Mouse (Mus musculus): ENCODE data around the gene Ano9.

Ano9 gene

DNA sequence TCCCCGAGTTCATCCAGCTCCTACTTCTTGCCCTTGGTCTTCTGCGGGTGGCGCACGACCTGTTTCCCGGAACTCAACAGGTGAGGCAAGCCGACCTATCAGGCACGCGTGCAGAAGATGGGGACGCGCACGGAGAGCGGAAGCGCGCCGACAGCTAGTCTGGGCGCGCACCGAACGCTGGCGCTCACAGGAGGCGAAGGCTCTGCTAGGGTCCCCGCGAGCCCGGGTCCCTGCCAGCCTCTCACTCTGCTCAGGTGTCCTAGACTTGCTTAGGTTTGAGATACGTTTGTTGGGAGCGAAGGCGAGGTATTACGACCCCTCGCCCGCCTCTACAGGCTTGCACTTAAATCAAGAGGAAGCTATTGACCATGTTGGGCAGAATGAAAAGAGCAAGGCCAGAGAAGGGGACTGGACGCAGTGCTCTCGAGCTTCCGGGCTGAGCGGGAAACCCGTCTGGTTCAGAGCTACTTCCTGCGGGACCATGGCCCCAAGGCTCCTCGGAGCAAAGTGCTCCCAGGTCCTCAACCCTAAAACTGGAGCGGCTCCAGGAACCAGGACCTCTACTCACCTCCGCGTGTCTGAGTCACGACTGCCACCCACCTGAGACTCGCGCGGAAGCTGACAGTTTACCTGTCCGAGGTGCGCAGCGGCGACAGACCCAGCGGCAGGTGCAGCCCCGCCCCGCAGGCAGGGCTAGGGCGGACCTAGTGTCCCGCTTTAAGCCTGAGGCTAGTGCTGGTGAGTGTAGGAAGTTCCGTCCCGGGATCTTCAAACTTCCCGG lies 17.5 kb downstream of the Ano9 start, which contains the start of gene Sigirr:
Sigirr (minus strand) TSS at position 662 of the 781 bp plus-strand sequence.
- peak; percentile 80 for DNase-seq (ENCODE audit: low read depth, low spot score)

DNA sequence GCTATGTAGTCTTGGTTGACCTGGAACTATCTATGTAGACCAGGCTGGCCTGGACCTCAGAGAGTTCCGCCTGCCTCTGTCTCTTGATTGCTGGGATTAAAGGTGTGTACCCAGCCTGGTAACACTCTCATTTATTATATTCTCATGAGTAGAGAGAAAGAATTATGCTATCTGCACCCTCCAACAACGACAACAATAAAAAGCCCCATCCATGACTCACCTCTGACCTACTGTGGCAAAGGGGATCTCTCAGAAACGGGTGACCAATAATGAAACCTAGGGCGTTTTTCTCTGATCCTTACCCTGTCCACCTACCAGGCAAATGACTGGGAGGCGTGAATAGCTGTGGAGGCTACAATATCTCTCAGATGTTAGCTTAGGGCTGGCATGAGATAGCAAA lies 20.4 kb downstream of the Ano9 start:
- peak; percentile 59 for DNase-seq (ENCODE audit: low read depth, low spot score)

DNA sequence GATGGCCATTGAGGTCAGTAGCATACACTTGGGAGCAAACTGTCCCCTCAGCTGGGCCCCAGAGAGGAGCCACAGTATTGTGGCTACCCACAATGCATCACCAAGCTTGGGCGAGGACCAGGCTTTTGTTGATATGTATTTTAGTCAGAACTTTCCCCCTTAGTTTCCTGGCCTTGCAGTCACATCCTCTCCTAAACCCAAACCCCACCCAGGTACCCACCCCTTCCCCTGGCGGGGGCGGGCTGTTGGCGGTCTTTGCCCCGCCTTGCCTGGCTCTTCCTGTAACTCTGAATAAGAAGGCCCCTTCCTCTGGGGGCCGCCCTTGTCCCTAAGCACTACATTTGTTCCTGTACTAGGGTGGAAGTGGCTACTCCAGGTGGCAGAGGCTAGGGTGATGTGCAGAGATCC lies 21.0 kb downstream of the Ano9 start:
- peak; percentile 94 for DNase-seq (ENCODE audit: low read depth, low spot score)

DNA sequence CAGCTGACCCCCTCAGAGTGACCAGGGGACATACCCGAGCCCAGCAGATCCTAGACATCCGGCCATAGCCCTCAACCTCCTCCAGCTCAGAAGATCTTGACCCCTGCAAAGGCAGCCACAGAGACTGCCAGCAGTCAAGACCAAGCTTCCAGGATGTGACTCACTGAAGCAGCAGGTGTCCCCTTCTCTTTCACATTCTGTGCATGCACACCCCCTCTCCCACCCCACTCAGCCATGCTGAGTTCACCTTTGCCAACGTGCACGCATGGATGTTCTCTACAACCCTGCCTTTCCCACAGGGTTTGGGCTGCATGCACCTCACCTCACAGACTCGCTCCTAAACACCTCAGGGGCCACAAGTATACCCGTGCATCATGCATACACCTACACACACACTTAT lies 21.6 kb downstream of the Ano9 start:
- peak; percentile 65 for DNase-seq (ENCODE audit: low read depth, low spot score)

DNA sequence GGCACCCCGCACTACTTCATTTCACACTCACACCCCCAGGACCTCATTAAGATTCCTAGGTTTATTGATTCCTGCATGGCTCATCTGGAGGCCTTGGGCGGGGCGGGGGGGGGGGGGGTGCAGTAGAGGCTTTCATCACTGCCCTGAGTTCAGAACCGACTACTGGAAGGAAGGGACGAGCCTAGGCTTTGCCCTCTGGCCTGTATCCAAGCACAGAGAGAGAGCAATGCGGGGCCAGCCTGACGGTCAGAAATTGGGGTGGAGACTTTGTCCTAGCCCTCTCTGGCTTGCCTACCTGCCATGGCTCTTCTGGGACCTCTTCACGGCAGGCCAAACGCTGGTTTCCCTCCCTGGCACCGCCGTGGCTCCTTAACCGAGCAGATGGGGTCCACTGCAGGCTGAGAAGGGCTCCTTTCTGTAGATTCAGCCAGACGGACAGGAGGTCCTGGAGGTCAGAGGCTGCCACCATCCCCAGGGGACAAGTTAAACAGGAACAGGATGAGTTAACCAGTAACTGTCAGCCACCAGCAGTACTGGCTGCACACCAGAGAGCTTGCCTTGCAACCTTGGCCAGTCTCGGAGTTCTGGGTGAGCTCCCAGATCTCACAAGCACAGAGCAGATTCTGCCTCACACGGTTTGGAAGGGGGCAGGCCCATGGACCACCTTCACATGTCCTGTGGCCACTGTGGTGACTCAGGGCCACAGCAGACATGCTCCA lies 23.0 kb downstream of the Ano9 start:
- no peak for DNase-seq (ENCODE audit: low read depth, low spot score)

DNA sequence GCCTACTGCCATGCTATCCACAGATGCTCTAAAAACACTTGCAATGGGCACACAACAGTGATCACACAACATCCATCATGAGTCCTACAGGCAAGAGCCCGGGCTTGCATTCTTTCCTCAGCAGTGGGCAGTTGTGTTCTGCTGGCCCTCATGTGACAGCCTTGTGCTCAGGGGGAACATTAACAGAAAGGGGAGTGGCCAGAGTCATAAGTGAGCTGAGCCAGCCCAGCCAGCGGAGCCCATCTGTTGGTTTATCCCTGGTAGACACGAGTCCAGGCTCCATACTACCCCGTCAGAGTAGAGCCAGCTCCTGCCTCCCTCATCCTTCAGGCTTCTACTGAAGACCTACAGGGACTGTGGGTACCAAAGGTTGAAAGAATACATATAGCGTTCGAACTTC lies 23.7 kb downstream of the Ano9 start:
- no peak for DNase-seq (ENCODE audit: low read depth, low spot score)

DNA sequence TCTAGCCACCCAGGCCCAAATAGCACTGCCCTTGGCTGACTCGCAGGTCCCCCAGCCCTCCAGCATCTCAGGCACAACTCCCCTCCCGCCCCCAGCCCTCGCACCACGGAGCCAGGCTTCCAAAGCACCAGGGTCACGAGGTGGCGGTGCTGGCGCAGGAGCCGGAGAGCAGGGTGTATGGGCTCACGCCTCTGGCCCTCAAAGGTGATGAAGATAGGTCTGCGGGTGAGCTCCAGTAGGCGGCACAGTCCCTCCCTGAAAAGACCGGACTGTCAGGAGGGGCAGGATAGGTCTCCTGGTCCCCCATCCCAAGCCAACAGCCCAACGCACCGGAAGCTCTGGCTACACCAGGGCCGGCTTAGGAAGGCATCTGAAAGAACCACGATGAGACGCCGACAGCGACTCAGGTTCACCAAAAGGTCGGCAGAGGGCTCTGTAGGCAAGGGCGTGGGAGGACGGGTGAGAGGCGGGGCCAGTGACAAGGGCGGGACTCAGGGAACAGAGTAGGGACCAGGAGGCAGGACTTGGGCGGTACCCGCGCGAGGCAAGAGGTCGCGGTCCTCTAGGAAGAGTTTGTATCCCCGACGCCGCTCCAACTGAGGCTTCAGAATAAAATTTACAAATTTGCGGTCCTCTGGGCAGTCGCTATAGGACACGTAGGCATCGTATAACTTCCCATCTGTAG lies 25.4 kb downstream of the Ano9 start:
- peak; percentile 87 for DNase-seq (ENCODE audit: low read depth, low spot score)

DNA sequence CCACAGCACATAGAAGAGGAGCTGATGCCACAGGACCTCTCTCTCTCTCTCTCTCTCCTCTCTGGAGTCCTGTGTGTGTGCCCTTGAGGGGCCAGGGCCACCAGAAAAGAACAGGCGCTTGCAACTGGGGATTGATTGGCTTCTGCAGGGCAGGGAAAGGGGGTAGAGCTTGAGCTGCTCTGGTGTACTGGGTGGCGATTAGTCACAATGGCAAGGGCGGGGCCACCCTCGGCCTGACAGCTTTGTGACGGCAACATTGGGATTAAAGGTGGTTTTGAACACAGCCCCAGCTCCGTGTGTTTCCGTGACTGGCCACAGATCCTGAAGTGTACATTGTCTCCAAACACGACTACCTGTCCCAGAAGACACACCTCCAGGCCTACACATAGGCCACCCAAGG lies 27.4 kb downstream of the Ano9 start:
- no peak for DNase-seq (ENCODE audit: low read depth, low spot score)

DNA sequence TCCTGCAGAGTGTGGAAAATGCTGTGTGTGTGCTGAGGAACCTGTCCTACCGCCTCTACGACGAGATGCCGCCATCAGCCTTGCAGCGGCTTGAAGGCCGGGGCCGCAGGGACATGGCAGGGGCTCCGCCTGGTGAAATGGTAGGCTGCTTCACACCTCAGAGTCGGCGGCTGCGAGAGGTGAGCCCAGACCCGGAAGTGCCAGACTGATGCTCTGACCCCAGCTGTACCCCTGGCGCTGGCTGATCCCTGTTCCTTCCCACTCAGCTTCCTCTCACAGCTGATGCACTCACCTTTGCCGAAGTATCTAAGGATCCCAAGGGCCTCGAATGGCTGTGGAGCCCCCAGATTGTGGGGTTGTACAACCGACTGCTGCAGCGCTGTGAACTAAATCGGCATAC lies 29.1 kb downstream of the Ano9 start:
- DNase-seq (ENCODE audit: low read depth, low spot score), result peak; percentile 55

DNA sequence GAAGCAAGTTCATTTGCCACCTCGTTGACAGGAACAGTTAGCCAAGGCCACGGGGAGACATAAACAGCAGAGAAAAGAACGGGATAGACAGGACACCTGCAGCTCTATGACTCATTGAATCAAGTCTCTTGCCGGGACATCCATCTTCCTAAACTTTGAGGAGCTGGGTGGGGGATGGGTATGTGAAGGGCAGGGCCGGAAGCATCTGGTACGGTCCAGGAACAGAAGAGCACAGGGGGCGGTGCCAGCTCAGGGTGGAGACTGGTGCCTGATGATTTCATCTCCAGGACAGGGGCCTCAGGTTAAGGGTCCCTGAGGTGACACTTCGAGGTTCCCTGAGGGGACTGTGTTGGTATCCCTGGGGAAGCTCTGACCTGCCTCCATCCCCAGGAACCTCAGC lies 29.7 kb downstream of the Ano9 start:
- DNase-seq (ENCODE audit: low read depth, low spot score), result peak; percentile 70

DNA sequence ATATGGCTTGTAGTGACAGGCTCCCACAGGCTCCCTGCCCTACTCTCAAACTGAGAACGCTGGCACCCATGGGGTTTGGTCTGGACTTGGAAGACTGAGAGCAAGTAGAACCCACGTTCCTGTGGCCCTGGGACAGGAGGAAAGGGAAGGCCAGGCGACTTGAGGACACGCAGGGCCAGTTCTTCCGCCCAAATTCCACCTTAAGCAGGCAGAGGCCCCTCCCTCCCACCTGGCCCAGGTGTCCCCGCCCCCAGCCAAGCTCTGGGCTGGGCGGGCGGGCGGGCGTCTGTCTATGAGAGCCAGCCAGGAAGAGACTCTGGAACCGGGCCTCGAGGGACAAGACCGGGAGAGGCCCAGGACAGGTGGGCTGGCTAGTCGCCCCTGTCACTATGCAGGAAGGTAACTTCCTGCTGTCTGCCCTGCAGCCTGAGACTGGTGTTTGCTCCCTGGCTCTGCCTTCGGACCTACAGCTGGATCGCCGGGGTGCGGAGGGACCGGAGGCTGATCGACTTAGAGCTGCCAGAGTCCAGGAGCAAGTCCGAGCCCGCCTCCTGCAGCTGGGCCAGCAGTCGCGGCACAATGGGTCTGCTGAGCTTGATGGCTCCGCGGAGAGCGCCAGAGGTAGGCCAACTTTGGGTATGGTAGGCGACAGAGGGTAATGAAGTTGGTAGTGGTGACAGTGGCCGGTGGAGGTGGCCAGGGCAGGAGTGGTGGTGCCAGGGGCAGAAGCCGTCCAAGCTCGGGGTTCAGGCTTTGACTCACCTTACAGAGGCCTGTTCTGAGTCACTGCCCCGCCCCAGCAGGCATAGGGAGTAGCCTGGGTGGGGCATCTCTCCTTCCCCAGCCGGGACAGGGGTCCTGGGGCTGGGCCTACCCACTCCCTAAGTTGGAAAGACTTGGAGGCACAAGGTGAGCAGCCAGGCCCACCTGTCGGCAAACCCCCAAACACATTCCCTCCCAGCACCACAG lies 37.8 kb downstream of the Ano9 start:
- DNase-seq (ENCODE audit: low read depth, low spot score), result no peak

DNA sequence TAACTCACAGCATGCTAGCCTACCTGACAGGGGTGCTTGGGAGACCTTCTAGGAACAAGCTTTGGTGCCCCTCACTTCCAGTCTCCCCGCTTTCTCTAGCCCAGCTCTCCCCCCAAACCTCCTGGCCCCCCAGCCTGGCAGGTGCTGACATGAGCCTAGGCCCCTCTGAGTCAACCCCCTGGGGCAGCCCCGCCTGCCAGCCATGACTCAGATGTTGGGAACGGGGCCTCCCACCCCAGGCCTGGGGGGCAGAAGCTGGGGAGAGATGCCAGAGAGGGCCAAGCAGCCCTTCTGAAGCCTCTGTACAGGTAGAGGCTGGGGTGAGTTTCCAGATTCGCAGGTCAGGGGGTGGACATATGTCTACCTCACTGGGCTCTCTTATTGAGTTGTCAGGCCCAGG lies 38.7 kb downstream of the Ano9 start:
- DNase-seq (ENCODE audit: low read depth, low spot score), result no peak

DNA sequence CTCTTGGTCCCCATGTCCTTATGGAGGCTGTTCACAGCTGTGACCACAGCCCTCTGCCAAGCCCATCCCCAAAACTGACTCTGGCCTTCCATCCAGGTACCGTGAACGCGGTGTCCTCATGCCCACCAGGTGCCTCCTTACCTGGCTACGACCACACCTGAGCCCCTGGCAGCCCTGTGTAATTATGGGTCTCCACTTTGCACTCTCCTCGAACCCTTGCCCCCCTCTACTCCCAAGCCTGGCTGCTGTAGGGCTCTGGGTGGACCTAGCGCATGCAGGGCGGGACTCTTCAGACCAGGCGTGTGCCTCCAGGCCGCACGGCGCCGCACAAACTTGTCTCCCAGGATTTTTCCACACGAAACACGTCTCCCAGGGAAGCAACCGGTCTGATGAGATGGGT lies 39.8 kb downstream of the Ano9 start, which contains the start of gene Pkp3:
Pkp3 (plus strand) TSS at position 378 of the 400 bp plus-strand sequence.
- no peak for DNase-seq (ENCODE audit: low read depth, low spot score)

DNA sequence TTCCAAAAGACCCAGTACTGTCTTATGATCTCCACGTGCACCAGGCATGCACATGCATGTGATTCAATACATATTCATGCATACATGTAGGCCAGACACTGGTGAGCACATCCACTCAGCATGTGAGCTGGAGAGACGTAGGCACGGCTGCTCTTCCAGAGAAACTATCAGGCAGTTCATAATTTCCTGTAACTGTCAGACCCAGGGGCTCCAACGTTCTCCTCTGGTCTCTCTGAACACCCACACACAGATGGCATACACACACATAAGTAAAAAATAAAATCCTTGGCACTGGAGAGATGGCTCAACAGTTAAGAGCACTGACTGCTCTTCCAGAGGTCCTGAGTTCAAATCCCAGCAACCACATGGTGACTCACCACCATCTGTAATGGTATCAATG lies 43.8 kb downstream of the Ano9 start:
- DNase-seq (ENCODE audit: low read depth, low spot score), result no peak

DNA sequence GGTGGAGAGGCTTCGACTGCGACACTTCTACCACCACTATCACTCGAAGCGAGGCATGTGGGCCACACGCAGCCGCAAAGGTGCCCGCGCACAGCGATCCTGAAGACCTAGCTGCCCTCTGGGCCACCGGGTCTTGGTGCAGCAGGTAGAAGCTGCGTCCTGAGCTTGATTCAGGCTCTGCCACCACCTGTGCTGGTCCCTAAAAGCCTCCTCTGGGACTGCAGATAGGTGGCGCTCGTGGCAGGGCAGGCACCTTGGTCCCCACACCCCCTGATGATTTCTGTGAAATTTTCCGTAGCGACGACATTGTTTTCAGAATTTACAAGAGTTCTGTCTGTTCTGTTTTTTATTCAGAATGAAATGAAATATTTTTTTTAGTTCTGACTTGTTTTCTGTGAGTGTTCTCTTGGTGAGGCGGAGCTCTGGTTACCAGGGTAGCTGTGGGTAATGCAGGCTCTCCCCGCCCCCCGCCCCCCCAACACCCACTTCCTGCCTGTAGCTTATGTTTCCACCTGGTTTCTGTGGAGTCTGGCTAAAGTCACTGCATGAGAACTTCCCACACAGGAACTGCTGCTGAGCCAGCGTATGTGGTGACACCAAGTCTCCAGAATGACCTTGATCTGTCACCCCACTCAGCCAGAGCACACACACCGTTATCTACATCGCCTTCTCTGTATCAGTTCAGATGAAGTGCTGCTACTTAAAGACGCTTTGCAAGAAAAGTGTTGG lies 45.4 kb downstream of the Ano9 start:
- peak; percentile 94 for DNase-seq (ENCODE audit: low read depth, low spot score)

DNA sequence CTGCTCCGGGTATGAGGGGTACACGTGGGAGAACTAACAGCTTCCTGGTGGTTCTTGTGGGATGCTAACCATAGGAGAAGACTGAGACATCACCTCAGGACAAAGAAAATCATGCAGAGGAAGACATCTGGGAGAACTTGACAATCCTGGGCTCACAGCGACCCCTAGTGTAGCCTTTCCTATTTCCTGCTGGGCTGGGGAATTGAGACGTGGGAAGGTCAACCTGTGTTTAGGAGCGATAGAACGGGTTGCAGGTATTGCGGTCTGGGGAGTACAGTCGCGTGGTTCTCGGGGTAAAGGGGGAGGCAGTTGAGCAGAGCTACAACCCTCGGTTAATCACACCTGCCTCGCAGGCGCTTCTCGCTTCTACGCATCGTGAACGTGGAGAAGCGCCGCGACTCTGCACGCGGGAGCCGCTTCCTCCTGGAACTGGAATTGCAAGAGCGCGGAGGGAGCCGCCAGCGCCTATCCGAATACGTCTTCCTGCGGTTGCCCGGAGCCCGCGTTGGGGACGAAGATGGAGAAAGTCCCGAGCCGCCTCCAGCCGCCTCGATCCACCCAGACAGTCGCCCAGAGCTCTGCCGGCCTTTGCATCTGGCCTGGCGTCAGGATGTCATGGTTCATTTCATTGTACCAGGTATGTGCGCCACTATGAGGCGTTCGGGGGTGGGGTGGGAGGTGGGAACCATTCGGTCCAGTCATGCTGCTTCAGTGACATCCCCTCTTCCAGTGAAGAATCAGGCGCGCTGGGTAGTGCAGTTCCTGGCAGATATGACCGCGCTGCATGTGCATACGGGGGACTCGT lies 47.3 kb downstream of the Ano9 start:
- DNase-seq (ENCODE audit: low read depth, low spot score), result peak; percentile 70

DNA sequence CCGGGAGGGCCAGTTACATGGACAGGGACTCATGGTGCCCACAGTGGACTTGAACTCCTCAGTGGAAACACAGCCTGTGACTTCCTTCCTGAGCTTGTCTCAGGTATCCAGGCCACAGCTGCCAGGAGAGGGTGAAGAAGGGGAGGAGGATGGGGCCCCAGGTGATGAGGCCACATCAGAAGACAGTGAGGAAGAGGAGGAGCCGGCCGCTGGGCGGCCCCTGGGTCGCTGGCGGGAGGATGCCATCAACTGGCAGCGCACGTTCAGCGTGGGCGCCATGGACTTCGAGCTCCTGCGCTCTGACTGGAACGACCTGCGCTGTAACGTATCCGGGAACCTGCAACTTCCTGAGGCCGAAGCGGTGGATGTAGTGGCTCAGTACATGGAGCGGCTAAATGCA lies 49.3 kb downstream of the Ano9 start:
- DNase-seq (ENCODE audit: low read depth, low spot score), result peak; percentile 22

DNA sequence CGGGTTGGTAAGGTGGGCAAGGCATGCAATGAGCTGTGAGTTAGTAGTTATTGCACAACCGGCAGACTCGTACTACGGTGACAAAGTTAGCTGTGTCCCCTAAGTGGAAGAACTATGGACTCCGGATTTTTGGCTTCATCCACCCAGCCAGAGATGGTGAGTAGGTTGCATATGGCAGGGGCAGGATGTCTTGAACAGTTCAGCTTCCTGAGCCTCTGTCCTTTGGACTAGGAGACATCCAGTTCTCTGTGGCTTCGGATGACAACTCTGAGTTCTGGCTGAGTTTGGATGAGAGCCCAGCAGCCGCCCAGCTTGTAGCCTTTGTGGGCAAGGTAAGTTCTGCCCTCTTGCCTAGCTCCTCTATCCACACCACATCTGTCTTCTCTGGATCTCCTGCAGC lies 53.0 kb downstream of the Ano9 start:
- DNase-seq (ENCODE audit: low read depth, low spot score), result no peak

DNA sequence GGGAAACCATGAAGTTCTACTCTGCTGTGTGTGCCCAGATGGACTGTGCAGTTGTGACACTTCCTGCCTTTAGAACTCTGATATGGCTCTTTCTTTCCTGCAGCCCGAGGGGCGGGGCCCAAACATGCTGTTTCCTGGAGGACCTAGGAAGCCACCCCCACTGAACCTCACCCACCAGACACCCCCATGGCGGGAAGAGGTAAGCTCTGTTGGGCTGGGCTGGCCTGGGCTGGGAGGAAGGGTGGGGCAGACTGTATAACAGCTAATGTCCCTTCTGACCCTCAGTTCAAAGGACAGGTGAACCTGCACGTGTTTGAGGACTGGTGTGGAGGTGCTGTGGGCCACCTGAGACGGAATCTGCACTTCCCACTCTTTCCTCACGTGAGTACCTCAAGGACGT lies 53.4 kb downstream of the Ano9 start:
- DNase-seq (ENCODE audit: low read depth, low spot score), result peak; percentile 63

DNA sequence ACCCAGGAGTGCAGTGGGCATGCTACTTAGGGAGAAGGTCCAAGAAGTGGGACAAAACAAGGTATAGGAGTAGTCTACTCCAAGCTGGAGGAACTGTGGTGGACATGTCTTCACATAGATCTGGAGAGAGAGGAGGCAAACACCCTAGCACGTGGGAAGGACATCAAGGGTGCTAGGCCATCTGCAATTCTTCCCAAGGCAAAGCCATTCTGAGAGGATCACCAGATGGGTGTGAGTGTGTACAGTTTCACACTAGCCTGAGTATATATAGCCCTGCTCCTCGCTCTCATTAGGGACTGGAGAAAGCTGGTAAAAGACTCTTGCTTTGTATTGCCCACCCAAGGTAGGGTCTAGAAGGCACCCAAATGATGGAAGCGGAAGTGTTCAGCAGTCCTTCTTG lies 54.3 kb downstream of the Ano9 start:
- DNase-seq (ENCODE audit: low read depth, low spot score), result no peak

Data from CD4-positive helper T cell, adult 2 months (primary cell).